In genomic region chr2:74642431-74642830, GRCm38 (mm10) we compare ENCODE assay signal across 33 mouse cellular contexts. TPM values are rescaled to one million over a fixed set of nuclear protein-coding genes. Genes with fewer than 3 reads are reported as not detected.
DNase-seq lines count a peak whose midpoint lies in the region; ATAC-seq and TF ChIP-seq lines count a peak whose summit lies in the region.
"Had no signal": no experiment of that assay in that cellular context is flagged by ENCODE, and none has a peak within 500 bp of the region (broad histone marks: within the 10 kb centered on the region; RNA-seq: fewer than 3 reads in every experiment).

No protein-coding gene starts in this region.

- ATAC-seq in hematopoietic stem cell, adult 5-6 weeks (replicated peaks in 1 of 2; ENCODE audit: insufficient read depth in 1 of 2, low FRiP score in 2 of 2, low TSS enrichment in 1 of 2, low read depth in 1 of 2, poor library complexity in 2 of 2, severe bottlenecking in 2 of 2): peak; percentile 49 to 56; a peak in 2 of 4 replicates
- no peak for ATAC-seq in kidney, embryonic 14.5 days (ENCODE audit: low FRiP score, low TSS enrichment)
- ATAC-seq: forebrain, embryonic 15.5 days; Patski had no signal

- no peak for TF ChIP-seq CTCF in CH12.LX (conservative IDR thresholded peaks at IDR 0.05 in 1 of 2, IDR thresholded peaks at IDR 0.05 in 1 of 2; ENCODE audit: low read depth in 2 of 2, low read length in 2 of 2)

- TF ChIP-seq POLR2A in CH12.LX (IDR thresholded peaks at IDR 0.05; ENCODE audit: low read depth, low read length): no peak

- H3K4me2 ChIP-seq in CH12.LX (ENCODE audit: insufficient read depth, low read depth, poor library complexity, severe bottlenecking): peak overlapping the region; percentile 83
- no peak overlapping the region for H3K4me2 ChIP-seq in kidney, embryonic 14.5 days (replicated peaks; ENCODE audit: low read depth, low read length)
- H3K4me2 ChIP-seq: embryonic facial prominence, embryonic 13.5 days; forebrain, embryonic 12.5 days; forebrain, embryonic 15.5 days; heart, embryonic 13.5 days; hindbrain, embryonic 12.5 days; hindbrain, embryonic 15.5 days had no signal

- no peaks in the 10 kb centered on the region for H3K79me2 ChIP-seq in CH12.LX (replicated peaks; ENCODE audit: control insufficient read depth, extremely low read depth, insufficient read depth, poor library complexity, severe bottlenecking)

- H3K9ac ChIP-seq in CH12.LX (ENCODE audit: insufficient read depth, low read depth): no peak overlapping the region
- H3K9ac ChIP-seq in kidney, embryonic 14.5 days (ENCODE audit: low read depth, low read length): no peak overlapping the region
- H3K9ac ChIP-seq: embryonic facial prominence, embryonic 13.5 days; forebrain, embryonic 12.5 days; forebrain, embryonic 15.5 days; heart, embryonic 13.5 days; hindbrain, embryonic 12.5 days; hindbrain, embryonic 15.5 days had no signal

- no peaks in the 10 kb centered on the region for H3K27me3 ChIP-seq in CH12.LX (replicated peaks)
- peaks cover 30% of the 10 kb centered on the region for H3K27me3 ChIP-seq in kidney, embryonic 14.5 days (ENCODE audit: control insufficient read depth, insufficient read depth, low read length)

- TF ChIP-seq EP300 in CH12.LX (IDR thresholded peaks at IDR 0.05; ENCODE audit: low read length): peak; percentile 40

- DNase-seq in 416B (ENCODE audit: low read depth) (peak; percentile 50), CH12.LX (ENCODE audit: extremely low read depth) (peak; percentile 46)
- no peak for DNase-seq in testis, postnatal 14 days (ENCODE audit: low spot score)
- no peak for DNase-seq in layer of hippocampus, adult 8-10 months (ENCODE audit: low spot score in 2 of 2)
- DNase-seq: adrenal gland, postnatal 10 days; adrenal gland, postnatal 36 days; cerebellum, adult 18-20 months; cerebellum, adult 9-11 months; cerebellum, postnatal 25 days; embryo, embryonic 11 days; gastrocnemius, postnatal 25 days; heart, adult 2 months; heart, postnatal 14 days; heart, postnatal 4 days had no signal

- in situ Hi-C loops in CH12.LX (cut with MboI; ENCODE audit: low pct_ligation_motif_present, low pct_unique_long_range_greater_than_20kb, low sequenced_read_pairs): no loop called here

- no peak overlapping the region for H3K27ac ChIP-seq in CH12.LX (ENCODE audit: insufficient read depth, low read depth)
- no peak overlapping the region for H3K27ac ChIP-seq in kidney, embryonic 14.5 days (ENCODE audit: low read depth, low read length)
- H3K27ac ChIP-seq: embryonic facial prominence, embryonic 10.5 days; embryonic facial prominence, embryonic 13.5 days; forebrain, embryonic 12.5 days; forebrain, embryonic 15.5 days; heart, adult 2 months; heart, embryonic 10.5 days; heart, embryonic 13.5 days; hindbrain, embryonic 12.5 days; hindbrain, embryonic 15.5 days had no signal

- H3K36me3 ChIP-seq in CH12.LX (replicated peaks in 1 of 2; ENCODE audit: control insufficient read depth in 1 of 2, insufficient read depth in 1 of 2, low read length in 1 of 2): no peaks in the 10 kb centered on the region
- no peaks in the 10 kb centered on the region for H3K36me3 ChIP-seq in kidney, embryonic 14.5 days (ENCODE audit: control insufficient read depth, insufficient read depth, low read length)
- H3K36me3 ChIP-seq: embryonic facial prominence, embryonic 10.5 days; embryonic facial prominence, embryonic 13.5 days; forebrain, embryonic 12.5 days; forebrain, embryonic 15.5 days; G1E; heart, embryonic 10.5 days; heart, embryonic 13.5 days; hindbrain, embryonic 12.5 days; hindbrain, embryonic 15.5 days had no signal

- whole genome bisulfite sequencing in kidney, embryonic 14.5 days: 46% methylated on average over 5 of the region's 5 CpGs

- no peaks in the 10 kb centered on the region for H3K9me3 ChIP-seq in CH12.LX (replicated peaks; ENCODE audit: low read length)
- H3K9me3 ChIP-seq in kidney, embryonic 14.5 days (ENCODE audit: control insufficient read depth, low read length): no peaks in the 10 kb centered on the region
- H3K9me3 ChIP-seq: embryonic facial prominence, embryonic 10.5 days; embryonic facial prominence, embryonic 13.5 days; forebrain, embryonic 12.5 days; forebrain, embryonic 15.5 days; G1E; heart, embryonic 10.5 days; heart, embryonic 13.5 days; hindbrain, embryonic 12.5 days; hindbrain, embryonic 15.5 days had no signal

- peaks cover 0 to 9% of the 10 kb centered on the region in 2 experiments; a peak in 2 of 4 replicates for H3K4me1 ChIP-seq in CH12.LX (ENCODE audit: control insufficient read depth in 1 of 2, insufficient read depth in 2 of 2)
- H3K4me1 ChIP-seq in kidney, embryonic 14.5 days (ENCODE audit: control insufficient read depth, insufficient read depth, low read length): peaks cover under 1% of the 10 kb centered on the region; the same call in 1 of the 2 replicates
- H3K4me1 ChIP-seq: embryonic facial prominence, embryonic 10.5 days; embryonic facial prominence, embryonic 13.5 days; forebrain, embryonic 12.5 days; forebrain, embryonic 15.5 days; heart, embryonic 10.5 days; heart, embryonic 13.5 days; hindbrain, embryonic 12.5 days; hindbrain, embryonic 15.5 days had no signal

- dilution Hi-C loops in CH12.LX (cut with MboI; ENCODE audit: extremely low pct_ligation_motif_present, extremely low pct_unique_long_range_greater_than_20kb, low sequenced_read_pairs): no loop called here

- H3K4me3 ChIP-seq in CH12.LX (replicated peaks in 1 of 3; ENCODE audit: low read depth in 2 of 3, low read length in 2 of 3, poor library complexity in 1 of 3): no peak overlapping the region
- no peak overlapping the region for H3K4me3 ChIP-seq in kidney, embryonic 14.5 days (ENCODE audit: low read length)
- H3K4me3 ChIP-seq: embryonic facial prominence, embryonic 10.5 days; embryonic facial prominence, embryonic 13.5 days; erythroblast, embryonic 14.5 days; forebrain, embryonic 12.5 days; forebrain, embryonic 15.5 days; heart, adult 2 months; heart, embryonic 10.5 days; heart, embryonic 13.5 days; hindbrain, embryonic 12.5 days; hindbrain, embryonic 15.5 days had no signal

- TF ChIP-seq RAD21 in CH12.LX (IDR thresholded peaks at IDR 0.05; ENCODE audit: low read depth, low read length): no peak

TF ChIP-seq in CH12.LX, 34 proteins besides CTCF, POLR2A, EP300 and RAD21 (continues in another document):
- TF ChIP-seq MAZ (IDR thresholded peaks at IDR 0.05; ENCODE audit: low read depth, low read length) (no peak), MEF2A (IDR thresholded peaks at IDR 0.05; ENCODE audit: borderline replicate concordance, low read depth, low read length) (no peak; the same call in 1 of the 2 replicates), SMC3 (IDR thresholded peaks at IDR 0.05; ENCODE audit: low read depth, low read length) (no peak), NRF1 (IDR thresholded peaks at IDR 0.05; ENCODE audit: low read depth, low read length) (no peak), CHD1 (IDR thresholded peaks at IDR 0.05; ENCODE audit: low read depth, low read length) (no peak), POLR2AphosphoS2 (IDR thresholded peaks at IDR 0.05; ENCODE audit: low read depth, low read length) (no peak), MAFK (IDR thresholded peaks at IDR 0.05; ENCODE audit: insufficient replicate concordance, low read length) (no peak), MAX (IDR thresholded peaks at IDR 0.05; ENCODE audit: low read length) (no peak), BHLHE40 (IDR thresholded peaks at IDR 0.05; ENCODE audit: low read depth, low read length) (0 out of 2 replicates have a peak, but pooled peaks have one; percentile 7), TCF12 (IDR thresholded peaks at IDR 0.05; ENCODE audit: low read depth, low read length) (0 out of 2 replicates have a peak, but pooled peaks have one; percentile 25), SIN3A (IDR thresholded peaks at IDR 0.05; ENCODE audit: low read length) (0 out of 2 replicates have a peak, but pooled peaks have one; percentile 24), HCFC1 (IDR thresholded peaks at IDR 0.05; ENCODE audit: low read depth, low read length) (no peak), IRF4 (IDR thresholded peaks at IDR 0.05; ENCODE audit: low read depth, low read length) (peak; percentile 29; the same call in 1 of the 2 replicates), KAT2A (IDR thresholded peaks at IDR 0.05; ENCODE audit: insufficient replicate concordance, low read length) (no peak), MYC (IDR thresholded peaks at IDR 0.05; ENCODE audit: low read depth, low read length) (no peak), ZC3H11A (IDR thresholded peaks at IDR 0.05; ENCODE audit: low read depth, low read length) (no peak)

RNA-seq across cellular contexts. Expression of gene Evx2, which starts 16.9 kb away (rescaled TPM):
- total RNA-seq in CH12.LX (2012; rRNA removed) (not detected in 2 replicates), CH12.LX (2014; rRNA removed) (not detected in 2 replicates)
- polyA plus RNA-seq in CH12.LX (2012; ENCODE audit: insufficient read length, low read depth): not detected in 2 replicates
- total RNA-seq in hematopoietic stem cell, adult 5-6 weeks (2017): not detected in 2 replicates
- polyA plus RNA-seq in kidney, embryonic 14.5 days (2014; fragmentation: Nextera tagmentation; extraction: Ambion mirVana): not detected in 2 replicates
- total RNA-seq in layer of hippocampus, adult 8-10 months (2022): not detected
- total RNA-seq: adrenal gland, adult 18-20 months; adrenal gland, postnatal 10 days; adrenal gland, postnatal 36 days; gastrocnemius, adult 8-10 months; heart, adult 2 months; heart, postnatal 14 days; heart, postnatal 4 days had no signal
- polyA plus RNA-seq: cortical plate, adult 2 months; embryonic facial prominence, embryonic 13.5 days; erythroblast, embryonic 14.5 days; forebrain, embryonic 12.5 days; forebrain, embryonic 15.5 days; G1E; gonadal fat pad, adult 2 months; heart, adult 2 months; heart, embryonic 10.5 days; heart, embryonic 13.5 days; heart, embryonic 16.5 days; intestine, embryonic 14.5 days; Patski had no signal

RNA-seq across cellular contexts. Expression of gene Hoxd13, which starts 25.7 kb away (rescaled TPM):
- total RNA-seq in CH12.LX (2012; rRNA removed): not detected in 2 replicates
- not detected in 2 replicates for total RNA-seq in CH12.LX (2014; rRNA removed)
- polyA plus RNA-seq in CH12.LX (2012; ENCODE audit: insufficient read length, low read depth): not detected in 2 replicates
- total RNA-seq in hematopoietic stem cell, adult 5-6 weeks (2017): not detected in 2 replicates
- polyA plus RNA-seq in kidney, embryonic 14.5 days (2014; fragmentation: Nextera tagmentation; extraction: Ambion mirVana): 0.17 and 0.22 TPM in 2 replicates
- not detected for total RNA-seq in layer of hippocampus, adult 8-10 months (2022)
- total RNA-seq: adrenal gland, adult 18-20 months; adrenal gland, postnatal 10 days; adrenal gland, postnatal 36 days; gastrocnemius, adult 8-10 months; gastrocnemius, postnatal 25 days; heart, adult 2 months; heart, postnatal 14 days; heart, postnatal 4 days had no signal
- polyA plus RNA-seq: cortical plate, adult 2 months; embryonic facial prominence, embryonic 10.5 days; embryonic facial prominence, embryonic 13.5 days; erythroblast, embryonic 14.5 days; forebrain, embryonic 12.5 days; forebrain, embryonic 15.5 days; G1E; heart, adult 2 months; heart, embryonic 13.5 days; heart, embryonic 16.5 days; hindbrain, embryonic 12.5 days; hindbrain, embryonic 15.5 days; intestine, embryonic 14.5 days; Patski had no signal

RNA-seq across cellular contexts. Expression of gene Hoxd12, which starts 32.4 kb away (rescaled TPM):
- not detected in 2 replicates for total RNA-seq in CH12.LX (2012; rRNA removed)
- total RNA-seq in CH12.LX (2014; rRNA removed): not detected in 2 replicates
- not detected in 2 replicates for polyA plus RNA-seq in CH12.LX (2012; ENCODE audit: insufficient read length, low read depth)
- total RNA-seq in hematopoietic stem cell, adult 5-6 weeks (2017): not detected in 2 replicates
- 6.2 and 7.2 TPM in 2 replicates for polyA plus RNA-seq in kidney, embryonic 14.5 days (2014; fragmentation: Nextera tagmentation; extraction: Ambion mirVana)
- total RNA-seq in layer of hippocampus, adult 8-10 months (2022): not detected
- total RNA-seq: adrenal gland, adult 18-20 months; adrenal gland, postnatal 10 days; adrenal gland, postnatal 36 days; G1E; gastrocnemius, adult 8-10 months; gastrocnemius, postnatal 25 days; heart, adult 2 months; heart, postnatal 14 days; heart, postnatal 4 days had no signal
- polyA plus RNA-seq: cortical plate, adult 2 months; embryonic facial prominence, embryonic 10.5 days; embryonic facial prominence, embryonic 13.5 days; erythroblast, embryonic 14.5 days; forebrain, embryonic 12.5 days; forebrain, embryonic 15.5 days; G1E; heart, adult 2 months; heart, embryonic 13.5 days; heart, embryonic 16.5 days; hindbrain, embryonic 12.5 days; hindbrain, embryonic 15.5 days; Patski had no signal

RNA-seq across cellular contexts. Expression of gene Hoxd11, which starts 36.9 kb away (rescaled TPM):
- total RNA-seq in CH12.LX (2012; rRNA removed) (not detected in 2 replicates), CH12.LX (2014; rRNA removed) (not detected in 2 replicates)
- not detected in 2 replicates for polyA plus RNA-seq in CH12.LX (2012; ENCODE audit: insufficient read length, low read depth)
- not detected in 2 replicates for total RNA-seq in hematopoietic stem cell, adult 5-6 weeks (2017)
- 54.5 and 56.2 TPM in 2 replicates for polyA plus RNA-seq in kidney, embryonic 14.5 days (2014; fragmentation: Nextera tagmentation; extraction: Ambion mirVana)
- total RNA-seq in layer of hippocampus, adult 8-10 months (2022): not detected
- total RNA-seq: adrenal gland, adult 18-20 months; adrenal gland, postnatal 10 days; adrenal gland, postnatal 36 days; gastrocnemius, adult 8-10 months; heart, adult 2 months; heart, postnatal 14 days; heart, postnatal 4 days had no signal
- polyA plus RNA-seq: cortical plate, adult 2 months; embryonic facial prominence, embryonic 10.5 days; embryonic facial prominence, embryonic 13.5 days; erythroblast, embryonic 14.5 days; forebrain, embryonic 12.5 days; forebrain, embryonic 15.5 days; G1E; heart, adult 2 months; heart, embryonic 13.5 days; heart, embryonic 16.5 days; hindbrain, embryonic 12.5 days; hindbrain, embryonic 15.5 days; Patski had no signal

RNA-seq across cellular contexts. Expression of gene Hoxd10, which starts 49.3 kb away (rescaled TPM):
- total RNA-seq in CH12.LX (2012; rRNA removed): not detected in 2 replicates
- total RNA-seq in CH12.LX (2014; rRNA removed): not detected in 2 replicates
- not detected in 2 replicates for polyA plus RNA-seq in CH12.LX (2012; ENCODE audit: insufficient read length, low read depth)
- total RNA-seq in hematopoietic stem cell, adult 5-6 weeks (2017): not detected in 2 replicates
- 45.1 and 45.9 TPM in 2 replicates for polyA plus RNA-seq in kidney, embryonic 14.5 days (2014; fragmentation: Nextera tagmentation; extraction: Ambion mirVana)
- not detected for total RNA-seq in layer of hippocampus, adult 8-10 months (2022)
- total RNA-seq: adrenal gland, adult 18-20 months; adrenal gland, postnatal 36 days; heart, adult 2 months; heart, postnatal 4 days had no signal
- polyA plus RNA-seq: cortical plate, adult 2 months; embryonic facial prominence, embryonic 10.5 days; erythroblast, embryonic 14.5 days; forebrain, embryonic 12.5 days; forebrain, embryonic 15.5 days; G1E; heart, adult 2 months; heart, embryonic 16.5 days; hindbrain, embryonic 12.5 days; hindbrain, embryonic 15.5 days had no signal

Comparison
In these comparisons a context has a peak if more than half of its experiments do, and no peak if none do; other contexts are left out.
1. DNase-seq: peak in 416B (single experiment) and CH12.LX (single experiment); none in testis, postnatal 14 days (single experiment) and layer of hippocampus, adult 8-10 months (0 of 2).